Mouse (Mus musculus): Measurements from ENCODE around the gene Gm11563. TPM values are rescaled to one million over a fixed set of nuclear protein-coding genes. Genes with fewer than 3 reads are reported as not detected.
"Not testable (repeated sequence)": the region's sequence is repeated elsewhere in the genome, so short reads cannot be mapped to it uniquely, and the experiment has no call there.

Gene Gm11563
- polyA plus RNA-seq (2012; fragmentation: generic; extraction: Trizol): not detected
- long read RNA-seq, experiment 1: 0 reads
- long read RNA-seq, experiment 2: 0 reads

GRCm38 (mm10) chr11:99658467-99659010 is at the start of gene Gm11563:
Gene Gm11563 (minus strand): TSS chr11:99658960.
- H3ac ChIP-seq (ENCODE audit: control insufficient read depth, insufficient read length, low read depth); H3K79me3 ChIP-seq (ENCODE audit: low read depth); H3K4me3 ChIP-seq (ENCODE audit: insufficient read depth, poor library complexity, severe bottlenecking); H3K36me3 ChIP-seq (ENCODE audit: control insufficient read depth, insufficient read depth); H3K79me2 ChIP-seq (ENCODE audit: control insufficient read depth, insufficient read depth); H3K27me3 ChIP-seq (ENCODE audit: control insufficient read depth, insufficient read depth, insufficient read length): not testable (repeated sequence)
- peak; percentile 86 for TF ChIP-seq MYOD1 (IDR thresholded peaks at IDR 0.05; ENCODE audit: control insufficient read depth, insufficient read length, low read depth)

GRCm38 (mm10) chr11:99690463-99690862 is 31.7 kb upstream of the Gm11563 start, which contains the start of gene Gm14190:
Gene Gm14190 (minus strand): TSS chr11:99690740.
- peaks cover 3% of the 10 kb centered on the region for H3K27me3 ChIP-seq (ENCODE audit: control insufficient read depth, insufficient read depth, insufficient read length)
- no peak within 1 kb of the TSS for H3K4me3 ChIP-seq (ENCODE audit: insufficient read depth, poor library complexity, severe bottlenecking)
- H3K36me3 ChIP-seq (ENCODE audit: control insufficient read depth, insufficient read depth): no peaks in the 10 kb centered on the region
- no peak within 1 kb of the TSS for H3ac ChIP-seq (ENCODE audit: control insufficient read depth, insufficient read length, low read depth)
- H3K79me2 ChIP-seq (ENCODE audit: control insufficient read depth, insufficient read depth): no peaks in the 10 kb centered on the region
- TF ChIP-seq CTCF (IDR thresholded peaks at IDR 0.05; ENCODE audit: control insufficient read depth, insufficient read depth, insufficient read length): no peak
- TF ChIP-seq MAX (IDR thresholded peaks at IDR 0.05): no peak
- H3K79me3 ChIP-seq (ENCODE audit: low read depth): no peaks in the 10 kb centered on the region

GRCm38 (mm10) chr11:99685235-99685634 is 26.5 kb upstream of the Gm11563 start:
- not testable (repeated sequence) for H3K36me3 ChIP-seq (ENCODE audit: control insufficient read depth, insufficient read depth); H3K79me3 ChIP-seq (ENCODE audit: low read depth); H3K4me3 ChIP-seq (ENCODE audit: insufficient read depth, poor library complexity, severe bottlenecking); H3K79me2 ChIP-seq (ENCODE audit: control insufficient read depth, insufficient read depth); H3K27me3 ChIP-seq (ENCODE audit: control insufficient read depth, insufficient read depth, insufficient read length); H3ac ChIP-seq (ENCODE audit: control insufficient read depth, insufficient read length, low read depth)

- Histone ChIP-seq H3K36me3 (ENCODE audit: control insufficient read depth, insufficient read depth) (no peaks in the 10 kb centered on the region), H3ac (ENCODE audit: control insufficient read depth, insufficient read length, low read depth) (no peak overlapping the region), H3K27me3 (ENCODE audit: control insufficient read depth, insufficient read depth, insufficient read length) (peaks cover 4% of the 10 kb centered on the region), H3K4me3 (ENCODE audit: insufficient read depth, poor library complexity, severe bottlenecking) (no peak overlapping the region), H3K79me3 (ENCODE audit: low read depth) (no peaks in the 10 kb centered on the region), H3K79me2 (ENCODE audit: control insufficient read depth, insufficient read depth) (no peaks in the 10 kb centered on the region)
- TF ChIP-seq CTCF (IDR thresholded peaks at IDR 0.05; ENCODE audit: control insufficient read depth, insufficient read depth, insufficient read length): no peak
- TF ChIP-seq FOSL1 (IDR thresholded peaks at IDR 0.05; ENCODE audit: insufficient read depth, low read length, poor library complexity, severe bottlenecking): no peak
- TF ChIP-seq MYOD1 (IDR thresholded peaks at IDR 0.05; ENCODE audit: control insufficient read depth, insufficient read length, low read depth): no peak
- TF ChIP-seq USF1 (IDR thresholded peaks at IDR 0.05; ENCODE audit: low read depth): no peak
- TF ChIP-seq MAX (IDR thresholded peaks at IDR 0.05): no peak
- TF ChIP-seq CEBPB (IDR thresholded peaks at IDR 0.05; ENCODE audit: low read depth): no peak
- no peak for TF ChIP-seq MYOG (IDR thresholded peaks at IDR 0.05; ENCODE audit: control insufficient read depth, extremely low read depth, insufficient read length)
These were observed 24.7 kb upstream of the Gm11563 start for GRCm38 (mm10) chr11:99683481-99683880.

GRCm38 (mm10) chr11:99665860-99666259 is 7.1 kb upstream of the Gm11563 start, which contains the start of gene Krtap4-6:
Gene Krtap4-6 (minus strand): TSS chr11:99665960.
- Histone ChIP-seq H3K27me3 (ENCODE audit: control insufficient read depth, insufficient read depth, insufficient read length) (no peaks in the 10 kb centered on the region), H3K79me3 (ENCODE audit: low read depth) (no peaks in the 10 kb centered on the region), H3K36me3 (ENCODE audit: control insufficient read depth, insufficient read depth) (no peaks in the 10 kb centered on the region), H3K79me2 (ENCODE audit: control insufficient read depth, insufficient read depth) (no peaks in the 10 kb centered on the region), H3ac (ENCODE audit: control insufficient read depth, insufficient read length, low read depth) (no peak within 1 kb of the TSS), H3K4me3 (ENCODE audit: insufficient read depth, poor library complexity, severe bottlenecking) (no peak within 1 kb of the TSS)
- no peak for TF ChIP-seq USF1 (IDR thresholded peaks at IDR 0.05; ENCODE audit: low read depth)
- no peak for TF ChIP-seq CEBPB (IDR thresholded peaks at IDR 0.05; ENCODE audit: low read depth)
- no peak for TF ChIP-seq MYOG (IDR thresholded peaks at IDR 0.05; ENCODE audit: control insufficient read depth, extremely low read depth, insufficient read length)
- TF ChIP-seq CTCF (IDR thresholded peaks at IDR 0.05; ENCODE audit: control insufficient read depth, insufficient read depth, insufficient read length): no peak
- TF ChIP-seq FOSL1 (IDR thresholded peaks at IDR 0.05; ENCODE audit: insufficient read depth, low read length, poor library complexity, severe bottlenecking): no peak
- no peak for TF ChIP-seq MYOD1 (IDR thresholded peaks at IDR 0.05; ENCODE audit: control insufficient read depth, insufficient read length, low read depth)
- TF ChIP-seq MAX (IDR thresholded peaks at IDR 0.05): no peak

GRCm38 (mm10) chr11:99662802-99663201 is 4.0 kb upstream of the Gm11563 start:
- no peaks in the 10 kb centered on the region for H3K79me3 ChIP-seq (ENCODE audit: low read depth)
- no peak overlapping the region for H3ac ChIP-seq (ENCODE audit: control insufficient read depth, insufficient read length, low read depth)
- H3K27me3 ChIP-seq (ENCODE audit: control insufficient read depth, insufficient read depth, insufficient read length): no peaks in the 10 kb centered on the region
- H3K36me3 ChIP-seq (ENCODE audit: control insufficient read depth, insufficient read depth): no peaks in the 10 kb centered on the region
- no peak overlapping the region for H3K4me3 ChIP-seq (ENCODE audit: insufficient read depth, poor library complexity, severe bottlenecking)
- H3K79me2 ChIP-seq (ENCODE audit: control insufficient read depth, insufficient read depth): no peaks in the 10 kb centered on the region
- TF ChIP-seq CEBPB (IDR thresholded peaks at IDR 0.05; ENCODE audit: low read depth): no peak
- TF ChIP-seq MYOG (IDR thresholded peaks at IDR 0.05; ENCODE audit: control insufficient read depth, extremely low read depth, insufficient read length): no peak
- no peak for TF ChIP-seq CTCF (IDR thresholded peaks at IDR 0.05; ENCODE audit: control insufficient read depth, insufficient read depth, insufficient read length)
- no peak for TF ChIP-seq USF1 (IDR thresholded peaks at IDR 0.05; ENCODE audit: low read depth)
- TF ChIP-seq FOSL1 (IDR thresholded peaks at IDR 0.05; ENCODE audit: insufficient read depth, low read length, poor library complexity, severe bottlenecking): no peak
- no peak for TF ChIP-seq MAX (IDR thresholded peaks at IDR 0.05)
- TF ChIP-seq MYOD1 (IDR thresholded peaks at IDR 0.05; ENCODE audit: control insufficient read depth, insufficient read length, low read depth): no peak
